Mouse (Mus musculus) limb, embryonic 12.5 days (tissue): ENCODE measurements at regions not wholly inside any gene's neighbourhood (a gene's known extent, or its start where the extent isn't known, plus 50 kb on each side); places are given as distances from the start of the nearest gene placed in this dataset.
"Not testable (repeated sequence)": the region's sequence is repeated elsewhere in the genome, so short reads cannot be mapped to it uniquely, and the experiment has no call there.

ENCODE experiments used
- ATAC-seq: fragments of 200-750 bp; cut with Nextera tagmentation; 2 replicates; pipeline ENCODE4 v1.8.0; 2017; ENCODE audit warnings: low read depth, moderate TSS enrichment; ENCODE audit not compliant: insufficient number of reproducible peaks, insufficient read depth, low FRiP score, low TSS enrichment
- H3K27ac ChIP-seq: fragments of 300-500 bp; sonication (generic); 2 replicates; pipeline ENCODE4 v1.5.1; 2016; ENCODE audit warnings: mild to moderate bottlenecking, moderate library complexity
- H3K27me3 ChIP-seq: fragments of 300-500 bp; sonication (generic); 2 replicates; pipeline ENCODE4 v1.6.1; 2016; ENCODE audit warnings: mild to moderate bottlenecking, moderate library complexity
- H3K36me3 ChIP-seq: fragments of 300-500 bp; sonication (generic); 2 replicates; pipeline ENCODE4 v1.6.1; 2016; ENCODE audit warnings: mild to moderate bottlenecking, moderate library complexity
- H3K4me1 ChIP-seq: fragments of 300-500 bp; sonication (generic); replicated peaks from 2 replicates; pipeline ENCODE4 v1.6.1; 2016
- H3K4me2 ChIP-seq: fragments of 300-500 bp; sonication (generic); 2 replicates; pipeline ENCODE4 v1.6.1; 2016; ENCODE audit warnings: mild to moderate bottlenecking, moderate library complexity
- H3K4me3 ChIP-seq: fragments of 300-500 bp; sonication (generic); replicated peaks from 2 replicates; pipeline ENCODE4 v1.5.1; 2016; ENCODE audit warnings: mild to moderate bottlenecking
- H3K9ac ChIP-seq: fragments of 300-500 bp; sonication (generic); replicated peaks from 2 replicates; pipeline ENCODE4 v1.6.1; 2016; ENCODE audit warnings: mild to moderate bottlenecking, moderate library complexity
- H3K9me3 ChIP-seq: fragments of 300-500 bp; sonication (generic); 2 replicates; pipeline ENCODE4 v1.6.1; 2016; ENCODE audit warnings: mild to moderate bottlenecking, moderate library complexity
- WGBS: fragments of 180-500 bp; shearing (Covaris S2); methylation state at CpG from one replicate; pipeline ENCODE4 v1.1.7; 2016; 5-methylcytosine and 5-hydroxymethylcytosine counted together

DNA sequence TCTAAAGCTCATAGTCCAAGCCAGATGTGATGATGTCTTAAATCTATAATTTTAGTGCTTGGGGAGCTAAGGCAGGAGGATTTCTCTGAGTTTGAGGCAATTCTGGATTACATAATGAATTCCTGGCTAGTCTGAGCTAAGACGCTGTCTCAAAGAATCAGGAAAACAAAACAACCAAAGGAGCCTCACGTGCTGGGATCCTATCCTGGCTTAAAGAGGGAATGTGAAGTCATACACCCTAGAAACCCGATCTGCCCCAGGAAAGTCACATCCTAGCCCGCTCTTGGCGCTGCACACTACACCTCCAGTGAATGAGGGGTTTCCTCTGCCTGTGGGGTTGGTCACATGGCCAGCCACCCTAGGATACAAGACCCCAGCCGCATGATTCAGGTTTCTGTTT, 211.2 kb downstream of the Glrx3 start:
- no peak for ATAC-seq
- H3K4me3 ChIP-seq = no peak overlapping the region
- no peaks in the 10 kb centered on the region; the same call in 1 of the 2 replicates for H3K27me3 ChIP-seq
- 0 out of 2 replicates have a peak, but pooled peaks cover 3% of the 10 kb centered on the region for H3K4me1 ChIP-seq
- no peak overlapping the region for H3K27ac ChIP-seq
- H3K9me3 ChIP-seq = no peaks in the 10 kb centered on the region
- no peak overlapping the region for H3K9ac ChIP-seq
- H3K4me2 ChIP-seq = no peak overlapping the region
- H3K36me3 ChIP-seq = no peaks in the 10 kb centered on the region
- 43% methylated on average over 6 of the region's 6 CpGs for WGBS

GRCm38 (mm10) chr7:137649650-137650049, 212.2 kb downstream of the Glrx3 start:
- H3K9ac ChIP-seq = no peak overlapping the region
- 86% methylated on average over 6 of the region's 6 CpGs for WGBS
- H3K4me1 ChIP-seq = 0 out of 2 replicates have a peak, but pooled peaks cover 3% of the 10 kb centered on the region
- H3K36me3 ChIP-seq = no peaks in the 10 kb centered on the region
- H3K9me3 ChIP-seq = no peaks in the 10 kb centered on the region
- H3K27ac ChIP-seq = no peak overlapping the region
- ATAC-seq = no peak
- H3K4me2 ChIP-seq = no peak overlapping the region
- no peaks in the 10 kb centered on the region; the same call in 1 of the 2 replicates for H3K27me3 ChIP-seq
- H3K4me3 ChIP-seq = no peak overlapping the region

GRCm38 (mm10) chr7:137653837-137654236, 216.4 kb downstream of the Glrx3 start:
- WGBS = 85% methylated on average over 4 of the region's 4 CpGs
- no peak for ATAC-seq
- no peak overlapping the region for H3K4me2 ChIP-seq

DNA sequence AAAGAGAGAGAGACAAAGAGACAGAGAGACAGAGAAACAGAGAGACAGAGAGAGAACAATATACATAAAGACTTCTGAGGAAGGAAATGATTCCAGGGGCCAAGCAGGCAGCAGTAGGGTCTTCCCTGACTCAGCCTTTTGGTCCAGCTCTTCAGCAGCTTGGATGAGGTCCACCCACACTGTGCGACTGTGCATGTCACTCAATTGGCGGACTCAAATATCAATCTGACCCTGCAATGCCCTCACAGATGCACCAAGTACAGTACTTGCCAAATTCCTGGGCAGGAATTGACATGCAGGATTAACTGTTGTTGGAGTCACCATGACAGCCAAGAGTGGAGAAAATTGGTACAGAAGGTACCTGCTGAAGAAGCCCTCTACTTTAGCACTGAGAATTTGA, 229.8 kb downstream of the Glrx3 start:
- Histone ChIP-seq H3K27ac (no peak overlapping the region), H3K27me3 (no peaks in the 10 kb centered on the region), H3K36me3 (no peaks in the 10 kb centered on the region), H3K9ac (no peak overlapping the region), H3K4me1 (no peaks in the 10 kb centered on the region), H3K9me3 (no peaks in the 10 kb centered on the region), H3K4me3 (no peak overlapping the region), H3K4me2 (no peak overlapping the region)
- ATAC-seq = no peak
- WGBS = 86% methylated on average over 2 of the region's 2 CpGs

More at GRCm38 (mm10) chr7:137653837-137654236, 216.4 kb downstream of the Glrx3 start:
- Histone ChIP-seq H3K36me3 (no peaks in the 10 kb centered on the region), H3K9me3 (no peaks in the 10 kb centered on the region), H3K27me3 (no peaks in the 10 kb centered on the region; the same call in 1 of the 2 replicates), H3K4me3 (no peak overlapping the region), H3K4me1 (0 out of 2 replicates have a peak, but pooled peaks cover under 1% of the 10 kb centered on the region), H3K9ac (no peak overlapping the region), H3K27ac (no peak overlapping the region)

DNA sequence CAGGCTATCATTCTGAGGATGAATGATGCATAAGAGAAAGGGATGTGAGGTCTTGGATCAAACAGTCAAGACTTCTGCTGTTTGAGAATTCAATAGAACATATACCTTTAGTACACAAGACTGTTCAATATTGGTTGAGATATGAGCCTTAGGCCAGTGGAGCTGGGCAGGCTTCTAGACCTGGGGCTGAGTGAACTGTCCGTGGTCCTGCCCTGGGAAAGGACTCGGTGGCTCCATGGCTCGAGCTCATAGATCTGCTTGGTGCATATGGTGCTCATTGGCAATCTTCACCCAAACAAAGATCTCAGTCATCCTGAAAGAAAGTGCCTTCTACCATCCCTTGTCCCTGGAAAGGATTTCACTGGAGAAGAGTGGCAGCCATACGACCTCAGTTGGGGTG, 233.7 kb downstream of the Glrx3 start:
- no peak overlapping the region for H3K4me3 ChIP-seq
- no peak overlapping the region for H3K27ac ChIP-seq
- no peak overlapping the region for H3K9ac ChIP-seq
- ATAC-seq = no peak
- no peaks in the 10 kb centered on the region for H3K9me3 ChIP-seq
- H3K4me1 ChIP-seq = no peaks in the 10 kb centered on the region
- WGBS = 47% methylated on average over 4 of the region's 4 CpGs
- no peak overlapping the region for H3K4me2 ChIP-seq
- no peaks in the 10 kb centered on the region for H3K36me3 ChIP-seq
- no peaks in the 10 kb centered on the region for H3K27me3 ChIP-seq

DNA sequence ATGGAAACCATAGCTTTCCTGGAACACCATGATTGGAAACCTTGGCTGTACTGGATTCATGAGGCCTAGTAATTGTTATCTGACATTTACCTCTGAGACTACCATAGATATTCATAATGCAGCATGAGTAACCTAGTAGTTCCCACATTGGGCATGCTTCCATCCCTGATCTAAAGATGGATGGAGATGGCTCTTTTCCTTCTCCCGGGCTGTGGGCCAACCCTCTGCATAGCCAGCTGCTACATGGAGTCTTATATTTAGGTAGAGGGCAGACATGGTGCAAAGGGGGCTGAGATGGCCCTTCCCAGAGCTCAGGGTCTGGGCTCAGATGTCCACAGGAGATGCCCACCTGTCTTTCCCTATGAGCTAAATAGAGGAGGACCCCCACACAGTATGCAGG, 237.2 kb downstream of the Glrx3 start:
- Histone ChIP-seq H3K36me3 (no peaks in the 10 kb centered on the region), H3K9ac (no peak overlapping the region), H3K9me3 (no peaks in the 10 kb centered on the region), H3K4me1 (no peaks in the 10 kb centered on the region), H3K27me3 (no peaks in the 10 kb centered on the region), H3K4me2 (no peak overlapping the region), H3K27ac (no peak overlapping the region), H3K4me3 (no peak overlapping the region)
- WGBS = 91% methylated on average over 1 of the region's 1 CpGs
- ATAC-seq = no peak

DNA sequence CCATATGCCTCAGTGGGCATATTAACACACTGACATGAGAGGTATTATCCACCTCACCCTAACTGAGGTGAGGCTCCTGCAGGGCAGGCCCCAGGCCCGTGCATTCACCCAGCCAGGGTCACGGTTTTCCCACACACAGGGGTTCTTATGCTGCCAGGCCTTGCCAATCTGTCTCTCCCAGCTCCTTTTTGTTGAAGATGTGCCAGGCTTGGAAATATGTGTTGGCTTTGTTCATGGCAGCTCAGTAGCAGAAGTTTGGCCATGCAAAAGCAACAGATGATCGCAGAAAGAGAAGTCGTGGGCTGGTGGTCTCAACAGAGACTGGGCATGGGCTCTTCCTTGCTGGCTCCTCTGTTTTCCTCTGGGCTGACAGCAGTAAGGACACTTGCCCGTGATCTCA, 238.0 kb downstream of the Glrx3 start:
- Histone ChIP-seq H3K4me1 (no peaks in the 10 kb centered on the region), H3K36me3 (no peaks in the 10 kb centered on the region), H3K4me3 (no peak overlapping the region), H3K4me2 (no peak overlapping the region), H3K27ac (no peak overlapping the region), H3K9ac (no peak overlapping the region), H3K27me3 (no peaks in the 10 kb centered on the region), H3K9me3 (no peaks in the 10 kb centered on the region)
- 79% methylated on average over 5 of the region's 5 CpGs for WGBS
- no peak for ATAC-seq

DNA sequence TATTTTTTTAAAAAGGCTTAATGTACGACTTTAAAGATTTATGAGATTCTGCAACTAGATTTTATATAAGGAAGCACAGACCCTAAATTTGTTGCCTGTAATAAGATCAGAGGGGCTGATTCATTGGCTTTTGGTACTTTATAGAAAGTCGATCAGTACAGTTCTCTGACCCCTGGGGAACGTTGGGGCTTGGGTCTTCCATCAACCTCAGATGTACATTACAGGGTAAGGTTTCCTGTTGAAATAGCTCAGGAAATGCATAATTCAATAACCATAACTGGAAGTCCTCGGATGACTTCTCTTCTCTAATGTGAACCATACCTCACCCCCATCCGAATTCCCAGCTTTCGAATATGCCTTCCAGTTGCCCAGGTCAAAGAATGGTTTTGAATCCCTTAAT, 247.4 kb downstream of the Glrx3 start:
- Histone ChIP-seq H3K36me3 (no peaks in the 10 kb centered on the region), H3K27me3 (no peaks in the 10 kb centered on the region), H3K4me3 (no peak overlapping the region), H3K4me1 (peaks cover 22% of the 10 kb centered on the region), H3K9ac (no peak overlapping the region), H3K27ac (no peak overlapping the region), H3K9me3 (no peaks in the 10 kb centered on the region), H3K4me2 (no peak overlapping the region)
- ATAC-seq = no peak
- WGBS = 46% methylated on average over 6 of the region's 6 CpGs

DNA sequence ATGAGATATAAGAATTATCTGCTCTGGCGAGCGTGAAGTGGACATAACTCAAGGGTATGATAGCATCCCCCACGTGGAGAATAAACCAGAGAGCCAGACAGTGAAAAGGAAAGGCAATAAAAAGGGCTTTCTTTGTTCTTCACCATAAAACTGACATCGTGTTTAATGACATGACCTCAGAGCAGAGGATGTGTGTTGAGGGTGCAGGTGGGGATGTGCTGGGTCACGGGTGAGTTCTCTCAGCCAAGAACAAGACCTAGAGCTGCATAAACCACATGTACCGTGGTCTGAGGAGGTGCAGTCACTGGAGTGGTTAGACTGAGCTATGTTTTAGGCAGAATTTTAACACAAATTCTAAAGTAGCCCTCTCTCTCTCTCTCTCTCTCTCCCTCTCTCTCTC, 247.9 kb downstream of the Glrx3 start:
- Histone ChIP-seq H3K4me3 (no peak overlapping the region), H3K4me2 (no peak overlapping the region), H3K27ac (no peak overlapping the region), H3K27me3 (no peaks in the 10 kb centered on the region), H3K36me3 (no peaks in the 10 kb centered on the region), H3K9me3 (no peaks in the 10 kb centered on the region), H3K4me1 (peaks cover 22% of the 10 kb centered on the region), H3K9ac (no peak overlapping the region)
- 27% methylated on average over 6 of the region's 6 CpGs for WGBS
- no peak for ATAC-seq

DNA sequence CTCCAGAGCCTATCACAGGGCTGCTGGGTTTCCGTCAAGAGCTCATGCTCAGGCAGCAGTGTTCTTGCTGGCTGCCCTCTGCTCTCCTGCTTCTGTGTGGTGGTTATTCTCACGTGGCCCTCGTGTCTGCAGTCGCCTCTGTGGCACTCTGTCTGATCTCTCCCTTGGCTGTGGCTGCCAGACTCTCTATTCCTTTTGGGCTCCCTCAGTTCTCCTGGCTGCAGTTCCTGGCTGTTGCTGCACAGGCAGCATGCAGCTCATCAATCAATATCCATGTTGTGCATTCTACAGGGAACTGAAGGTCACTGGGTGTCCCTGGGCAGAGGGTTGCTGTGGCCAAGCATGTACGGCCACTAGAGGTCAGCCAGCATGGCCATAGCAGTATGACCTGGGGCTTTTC, 259.4 kb downstream of the Glrx3 start:
- ATAC-seq = no peak
- WGBS = 77% methylated on average over 5 of the region's 5 CpGs
- no peaks in the 10 kb centered on the region for H3K27me3 ChIP-seq
- no peak overlapping the region for H3K27ac ChIP-seq
- peaks cover 6% of the 10 kb centered on the region; the same call in 1 of the 2 replicates for H3K4me1 ChIP-seq
- H3K4me2 ChIP-seq = no peak overlapping the region
- H3K4me3 ChIP-seq = no peak overlapping the region
- no peak overlapping the region for H3K9ac ChIP-seq
- H3K9me3 ChIP-seq = no peaks in the 10 kb centered on the region
- no peaks in the 10 kb centered on the region for H3K36me3 ChIP-seq

- H3K4me2 ChIP-seq, ATAC-seq, H3K9ac ChIP-seq, H3K4me1 ChIP-seq, H3K4me3 ChIP-seq, H3K27ac ChIP-seq, H3K36me3 ChIP-seq, H3K9me3 ChIP-seq, H3K27me3 ChIP-seq: not testable (repeated sequence)
- 90% methylated on average over 6 of the region's 6 CpGs for WGBS
These were observed 261.1 kb downstream of the Glrx3 start for GRCm38 (mm10) chr7:137698501-137698900.

GRCm38 (mm10) chr7:137712862-137713261, 275.4 kb downstream of the Glrx3 start:
- H3K4me1 ChIP-seq = peaks cover 12% of the 10 kb centered on the region
- H3K4me2 ChIP-seq = no peak overlapping the region
- H3K9me3 ChIP-seq = no peaks in the 10 kb centered on the region
- no peak overlapping the region for H3K27ac ChIP-seq
- H3K36me3 ChIP-seq = no peaks in the 10 kb centered on the region
- H3K4me3 ChIP-seq = no peak overlapping the region
- H3K9ac ChIP-seq = no peak overlapping the region
- peaks cover 3% of the 10 kb centered on the region; the same call in 1 of the 2 replicates for H3K27me3 ChIP-seq
- no peak for ATAC-seq
- WGBS = 64% methylated on average over 9 of the region's 9 CpGs
